Mouse (Mus musculus) neutrophil, adult 5-6 weeks (primary cell): ENCODE data around the gene Gls. TPM values are rescaled to one million over a fixed set of nuclear protein-coding genes. Genes with fewer than 3 reads are reported as not detected.

Source experiments
- ATAC-seq: fragments of 151-379, 151-347 bp; 2 replicates; pipeline ENCODE4 v1.8.0; 2017; ENCODE audit warnings: mild to moderate bottlenecking, moderate TSS enrichment; ENCODE audit not compliant: insufficient number of reproducible peaks, poor library complexity, low FRiP score, severe bottlenecking; ENCODE audit errors: extremely low read depth
- total RNA-seq: library from RNA; stranded (forward); fragments of 200-1000 nt; gene quantifications from 2 replicates; pipeline ENCODE4 v1.2.3, GENCODE M21; 2017

Gls gene
- total RNA-seq, 1 experiment from 2014 or later = 296 TPM

DNA sequence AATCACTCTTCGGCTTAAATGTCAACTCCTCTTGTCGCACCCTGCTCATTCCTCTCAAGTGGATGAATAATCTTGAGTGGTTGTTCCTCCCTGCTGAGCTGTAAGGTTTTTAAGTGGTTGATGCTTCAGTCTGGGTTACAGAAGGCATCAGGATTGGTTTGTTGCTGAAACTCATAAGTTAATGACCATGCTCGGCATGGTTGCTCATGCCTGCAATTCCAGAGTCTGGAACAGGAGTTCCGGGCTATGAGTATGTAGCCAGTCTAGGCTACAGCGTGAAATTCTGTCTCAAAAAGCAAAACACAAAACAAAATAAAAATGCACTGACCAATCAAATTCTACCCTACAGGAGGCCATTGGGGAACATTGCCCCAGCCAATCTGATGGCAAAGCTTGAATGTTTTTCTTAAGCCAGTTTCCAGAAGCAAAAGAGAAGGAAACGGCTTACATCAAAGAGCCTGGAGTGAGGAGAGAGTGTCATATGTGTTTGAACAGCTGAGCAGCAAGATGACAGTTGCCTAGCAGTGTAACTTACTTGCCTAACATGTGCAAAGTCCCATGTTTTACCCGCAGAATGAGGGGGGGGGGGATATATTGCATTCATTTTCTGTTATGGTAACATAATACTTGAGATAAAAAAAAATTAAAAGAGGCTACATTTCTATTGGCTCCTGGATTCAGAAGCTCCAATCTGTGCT is 18.2 kb upstream of the Gls start:
- ATAC-seq = no peak

- no peak for ATAC-seq
These were observed 16.0 kb upstream of the Gls start for GRCm38 (mm10) chr1:52248899-52249556.

GRCm38 (mm10) chr1:52242270-52242669 is 9.2 kb upstream of the Gls start:
- no peak for ATAC-seq

DNA sequence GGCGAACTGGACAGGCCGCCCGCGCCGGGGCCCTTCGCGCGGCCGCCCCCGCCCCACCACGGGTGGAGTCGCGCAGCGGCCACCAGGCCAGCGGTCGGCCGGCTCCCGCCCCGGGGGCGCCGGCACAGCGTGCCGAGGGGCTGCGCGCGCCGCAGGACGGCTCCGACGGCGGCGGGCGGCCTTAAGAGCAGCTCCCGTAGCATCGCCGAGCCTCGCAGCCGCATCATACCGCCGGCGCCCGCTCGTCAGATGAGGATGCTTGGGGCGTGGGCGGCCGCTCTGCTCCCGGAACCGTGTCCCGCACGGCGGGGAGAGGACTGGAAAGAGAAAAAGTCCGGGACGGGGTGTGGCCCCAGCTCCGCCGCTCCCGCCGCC is 279 bp downstream of the Gls start:
- no peak; the same call in 1 of the 2 replicates for ATAC-seq

DNA sequence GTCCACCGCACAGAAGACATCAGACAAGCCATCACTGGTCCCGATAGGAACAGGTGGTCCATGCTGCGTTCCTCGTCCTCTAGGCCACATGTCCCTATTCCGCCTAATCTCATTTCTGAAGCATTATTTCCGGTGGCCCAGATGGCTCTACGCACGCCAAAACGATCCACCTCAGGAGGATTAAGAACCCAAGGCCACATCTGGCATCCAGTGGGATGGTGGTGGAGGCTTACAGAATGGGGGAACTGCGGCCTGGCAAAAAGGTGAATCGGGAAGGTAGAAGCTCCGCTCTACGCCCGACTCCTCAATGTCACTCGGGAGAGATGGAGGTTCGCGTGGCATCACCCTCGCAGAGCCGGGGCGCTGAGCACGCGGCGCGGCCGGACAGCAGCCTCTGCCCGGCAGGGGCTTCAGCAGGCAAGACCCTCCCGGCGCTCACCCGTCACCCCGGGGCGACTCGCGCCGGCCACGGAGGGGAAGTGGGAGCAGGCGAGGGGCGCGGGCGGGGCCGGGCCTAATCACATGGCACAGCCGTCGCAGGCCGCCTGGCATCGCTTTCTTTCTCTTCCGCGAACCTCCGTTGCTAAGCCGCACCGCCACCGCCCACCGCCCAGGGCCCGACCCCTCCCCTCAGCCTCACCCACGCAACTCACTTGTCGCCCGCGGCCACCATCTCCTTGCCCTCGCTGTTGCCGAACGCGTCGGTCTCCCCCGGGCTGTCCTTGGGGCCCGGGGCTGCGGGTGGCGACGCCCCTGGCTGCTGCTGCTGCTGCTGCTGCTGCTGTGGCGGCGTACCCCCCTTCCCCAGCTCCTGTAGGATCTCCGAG is 880 bp downstream of the Gls start:
- peak; percentile 28; the same call in 1 of the 2 replicates for ATAC-seq

- no peak for ATAC-seq
These were observed 2.6 kb downstream of the Gls start for GRCm38 (mm10) chr1:52230404-52230803.

DNA sequence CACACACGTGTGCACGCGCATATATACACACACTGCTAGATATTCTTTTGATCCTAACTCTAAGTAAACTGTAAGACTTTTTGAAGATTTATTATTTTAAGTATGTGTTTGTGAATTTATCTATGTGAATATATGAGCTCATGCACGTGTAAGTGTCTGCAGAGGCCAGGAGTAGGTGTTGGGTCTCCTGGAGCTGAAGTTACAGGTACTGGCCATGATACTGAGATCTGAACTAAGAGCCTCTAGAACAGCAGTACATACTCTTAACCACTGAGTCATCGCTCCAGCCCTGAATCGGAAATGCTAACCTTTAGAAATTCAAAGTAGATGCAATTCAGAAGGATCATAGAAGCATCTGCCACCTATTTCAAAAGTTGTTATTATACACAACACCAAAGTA is 4.9 kb downstream of the Gls start:
- ATAC-seq = no peak

- ATAC-seq = peak; percentile 49; the same call in 1 of the 2 replicates
These were observed 6.6 kb downstream of the Gls start for GRCm38 (mm10) chr1:52226416-52226815.

DNA sequence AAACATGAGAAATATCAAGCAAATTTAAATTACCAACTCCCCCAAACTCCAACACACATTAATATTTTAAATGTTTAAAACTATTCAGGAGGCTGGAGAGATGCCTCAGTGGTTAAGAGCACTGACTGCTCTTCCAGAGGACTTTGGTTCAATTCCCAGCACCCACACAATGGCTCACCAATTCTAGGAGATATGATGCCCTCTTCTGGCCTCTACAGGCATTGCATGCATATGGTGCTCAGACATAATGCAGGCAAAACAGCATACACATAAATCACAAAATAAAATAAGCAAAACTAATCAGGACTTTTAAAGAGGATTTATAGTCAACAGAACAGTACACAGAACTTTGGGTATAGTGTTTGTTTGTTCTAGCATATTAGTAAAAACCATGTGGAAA is 16.3 kb downstream of the Gls start:
- ATAC-seq = no peak

GRCm38 (mm10) chr1:52182992-52183391 is 50.0 kb downstream of the Gls start:
- no peak for ATAC-seq

- ATAC-seq = no peak
These were observed 51.0 kb downstream of the Gls start for GRCm38 (mm10) chr1:52181994-52182393.

- no peak for ATAC-seq
These were observed 53.0 kb downstream of the Gls start for GRCm38 (mm10) chr1:52179939-52180568.

DNA sequence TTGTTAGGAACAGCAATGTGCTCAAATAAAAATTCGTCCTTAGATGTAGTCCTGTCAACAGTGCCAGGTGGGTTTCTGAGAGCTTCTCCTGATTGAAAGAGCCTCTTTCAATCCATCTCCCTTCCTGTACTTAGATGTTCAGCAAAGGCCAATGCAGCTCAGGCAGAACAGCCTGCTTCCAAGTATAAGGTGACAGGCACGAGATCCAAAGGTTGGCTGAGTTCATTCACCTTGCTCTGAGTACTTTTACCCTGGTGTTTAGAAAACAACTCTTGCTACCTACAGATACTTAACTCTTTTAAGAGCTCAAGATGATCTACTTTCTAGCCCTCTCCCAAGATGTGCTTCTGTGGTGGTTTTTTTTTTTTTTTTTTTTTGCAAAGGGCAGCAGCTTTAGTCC is 56.0 kb downstream of the Gls start:
- no peak for ATAC-seq

- no peak for ATAC-seq
These were observed 57.0 kb downstream of the Gls start for GRCm38 (mm10) chr1:52175983-52176382.

GRCm38 (mm10) chr1:52175321-52175720 is 57.7 kb downstream of the Gls start:
- no peak for ATAC-seq

- no peak for ATAC-seq
These were observed 61.8 kb downstream of the Gls start for GRCm38 (mm10) chr1:52171271-52171670.

DNA sequence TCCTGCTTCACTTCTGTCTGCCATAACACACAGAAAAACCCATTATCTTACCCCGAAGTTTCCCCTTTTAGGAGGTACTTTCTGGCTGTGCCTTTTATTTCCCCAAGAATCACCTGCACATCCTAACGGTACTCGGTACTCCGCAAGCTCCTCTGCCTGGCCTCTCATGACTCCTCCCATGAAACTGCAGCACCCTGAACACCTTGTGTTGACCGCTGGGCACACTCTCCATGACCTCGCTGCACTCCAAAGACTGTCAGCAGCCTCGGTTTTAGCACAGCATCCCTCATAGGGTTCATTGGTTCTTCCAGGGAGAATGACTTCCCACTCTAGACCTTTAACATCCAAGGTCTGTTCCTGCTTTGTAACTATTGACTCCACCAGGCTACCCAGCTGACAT is 62.3 kb downstream of the Gls start:
- no peak for ATAC-seq

DNA sequence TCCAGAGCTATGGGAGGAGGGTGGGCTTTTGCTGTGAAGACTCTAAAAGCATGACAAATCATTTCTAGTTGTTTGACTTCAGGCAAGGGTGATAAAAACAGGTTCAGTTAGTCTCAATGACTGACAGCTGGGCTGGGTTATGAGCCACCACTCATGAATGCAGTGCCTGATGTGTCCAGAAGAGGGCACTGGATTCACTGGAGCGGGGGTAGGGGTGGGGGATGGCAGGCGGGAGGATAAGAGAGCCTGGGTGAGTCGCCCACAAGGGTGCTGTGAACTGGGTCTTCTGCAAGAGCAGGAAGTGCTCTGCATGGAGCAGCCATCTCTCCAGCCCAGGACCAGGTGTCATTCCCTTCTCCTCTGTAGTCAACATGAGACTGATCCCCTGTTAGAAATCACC is 63.0 kb downstream of the Gls start:
- peak; percentile 50; the same call in 1 of the 2 replicates for ATAC-seq

GRCm38 (mm10) chr1:52166652-52167220 is 66.3 kb downstream of the Gls start:
- no peak for ATAC-seq
